Mouse (Mus musculus): ENCODE data around the gene Gm49450.

DNA sequence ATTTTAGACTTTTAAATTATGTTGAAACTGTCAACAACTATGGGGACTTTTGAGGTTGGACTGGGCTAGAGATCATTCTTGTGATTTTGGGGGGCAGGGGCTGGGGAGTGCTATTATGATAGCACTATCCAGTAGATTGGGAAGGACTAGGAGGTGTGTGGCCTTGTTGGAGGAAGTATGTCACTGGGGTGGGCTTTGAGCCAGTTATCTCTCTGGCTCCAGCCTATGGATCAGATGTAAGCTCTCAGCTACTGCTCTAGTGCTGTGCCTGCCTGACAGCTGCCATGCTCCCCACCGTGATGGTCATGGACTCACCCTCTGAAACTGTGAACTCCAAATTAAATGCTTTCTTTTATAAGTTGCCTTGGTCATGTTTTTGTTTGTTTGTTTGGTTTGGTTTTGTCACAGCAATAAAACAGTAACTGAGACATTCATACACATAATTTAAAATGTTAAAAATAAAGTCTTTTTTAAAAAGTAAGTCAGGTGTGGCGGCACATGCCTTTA lies 30.3 kb downstream of the Gm49450 start:
- TF ChIP-seq POLR2A (IDR thresholded peaks at IDR 0.05; ENCODE audit: low read depth, low read length) = no peak
- TF ChIP-seq CTCF (IDR thresholded peaks at IDR 0.05; ENCODE audit: extremely low read depth, insufficient read length, insufficient replicate concordance, low read depth, low read length) = no peak

Data from small intestine, adult 2 months (tissue).